Mouse (Mus musculus): ENCODE results near the gene Folr2. TPM values are rescaled to one million over a fixed set of nuclear protein-coding genes. Genes with fewer than 3 reads are reported as not detected.

Gene Folr2
- polyA plus RNA-seq, 1 experiment from 2014 or later = 0.70 TPM

GRCm38 (mm10) chr7:101858362-101858761, 1.4 kb upstream of the Folr2 start:
- H3K4me3 ChIP-seq = no peak overlapping the region
- no peaks in the 10 kb centered on the region for H3K36me3 ChIP-seq
- H3K27me3 ChIP-seq (ENCODE audit: low read depth, poor library complexity, severe bottlenecking) = no peaks in the 10 kb centered on the region
- no peak overlapping the region for H3K27ac ChIP-seq (replicated peaks)
- H3K9me3 ChIP-seq (replicated peaks) = no peaks in the 10 kb centered on the region
- DNase-seq (ENCODE audit: low spot score) = no peak
- no peaks in the 10 kb centered on the region for H3K4me1 ChIP-seq
- 93% methylated on average over 9 of the region's 9 CpGs for WGBS

GRCm38 (mm10) chr7:101853816-101854215, 3.2 kb downstream of the Folr2 start:
- Histone ChIP-seq H3K9me3 (replicated peaks) (no peaks in the 10 kb centered on the region), H3K36me3 (no peaks in the 10 kb centered on the region), H3K4me1 (no peaks in the 10 kb centered on the region), H3K27me3 (ENCODE audit: low read depth, poor library complexity, severe bottlenecking) (no peaks in the 10 kb centered on the region), H3K4me3 (no peak overlapping the region), H3K27ac (replicated peaks) (no peak overlapping the region)
- DNase-seq (ENCODE audit: low spot score) = no peak
- WGBS = 97% methylated on average over 2 of the region's 2 CpGs

DNA sequence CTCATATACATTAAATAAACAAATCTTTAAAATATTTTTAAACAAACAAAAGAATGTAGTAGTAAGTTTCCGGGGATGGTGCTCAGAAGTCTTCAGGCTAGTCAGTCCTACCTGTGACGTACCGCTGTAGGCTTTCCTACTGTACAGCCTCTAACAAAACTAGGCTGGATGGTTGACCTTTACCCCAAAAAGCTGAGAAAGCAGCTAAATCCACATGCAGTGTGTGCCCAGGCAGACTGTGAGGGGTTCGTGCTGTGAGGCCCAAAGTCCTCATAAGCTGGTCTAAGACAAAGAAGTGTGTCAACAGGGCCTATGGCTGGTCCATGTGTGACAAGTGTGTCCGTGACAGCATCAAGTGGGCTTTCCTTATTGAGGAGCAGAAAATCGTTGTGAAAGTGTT, 4.1 kb downstream of the Folr2 start:
- H3K27ac ChIP-seq (replicated peaks) = no peak overlapping the region
- WGBS = 90% methylated on average over 6 of the region's 6 CpGs
- DNase-seq (ENCODE audit: low spot score) = no peak

DNA sequence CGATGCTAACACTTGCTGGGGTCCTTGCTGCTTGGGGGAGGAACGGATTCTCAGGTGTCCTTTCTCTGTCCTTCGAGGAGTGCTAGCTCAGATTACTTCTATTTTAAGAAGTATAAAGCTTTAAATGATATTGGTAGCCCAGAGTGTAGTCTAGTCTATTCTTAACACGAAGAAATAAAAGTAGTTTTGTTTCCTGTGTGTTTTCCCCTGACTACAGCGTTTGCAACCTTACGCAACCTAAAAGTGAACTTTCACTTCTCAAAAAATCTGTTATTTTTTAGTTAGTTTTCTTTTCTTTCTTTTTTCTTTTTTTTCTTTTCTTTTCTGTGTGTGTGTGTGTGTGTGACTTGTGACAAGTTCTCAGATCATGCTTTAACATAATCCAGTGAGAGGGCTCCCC, 5.3 kb downstream of the Folr2 start:
- H3K27ac ChIP-seq (replicated peaks) = no peak overlapping the region
- no peaks in the 10 kb centered on the region for H3K27me3 ChIP-seq (ENCODE audit: low read depth, poor library complexity, severe bottlenecking)
- no peak for DNase-seq (ENCODE audit: low spot score)
- 86% methylated on average over 6 of the region's 6 CpGs for WGBS
- no peaks in the 10 kb centered on the region for H3K4me1 ChIP-seq
- no peak overlapping the region for H3K4me3 ChIP-seq
- no peaks in the 10 kb centered on the region for H3K9me3 ChIP-seq (replicated peaks)
- no peaks in the 10 kb centered on the region for H3K36me3 ChIP-seq

More for the DNA sequence above, 4.1 kb downstream of the Folr2 start:
- Histone ChIP-seq H3K4me1 (no peaks in the 10 kb centered on the region), H3K9me3 (replicated peaks) (no peaks in the 10 kb centered on the region), H3K36me3 (no peaks in the 10 kb centered on the region), H3K27me3 (ENCODE audit: low read depth, poor library complexity, severe bottlenecking) (no peaks in the 10 kb centered on the region), H3K4me3 (no peak overlapping the region)

- H3K27ac ChIP-seq (replicated peaks) = no peak overlapping the region
- 97% methylated on average over 1 of the region's 1 CpGs for WGBS
- H3K36me3 ChIP-seq = no peaks in the 10 kb centered on the region
- H3K27me3 ChIP-seq (ENCODE audit: low read depth, poor library complexity, severe bottlenecking) = no peaks in the 10 kb centered on the region
- no peaks in the 10 kb centered on the region for H3K9me3 ChIP-seq (replicated peaks)
- H3K4me1 ChIP-seq = no peaks in the 10 kb centered on the region
- no peak for DNase-seq (ENCODE audit: low spot score)
- no peak overlapping the region for H3K4me3 ChIP-seq
Observed at GRCm38 (mm10) chr7:101847934-101848333, 9.1 kb downstream of the Folr2 start.

GRCm38 (mm10) chr7:101844186-101844585, 12.8 kb downstream of the Folr2 start:
- Histone ChIP-seq H3K36me3 (no peaks in the 10 kb centered on the region), H3K4me3 (no peak overlapping the region), H3K9me3 (replicated peaks) (no peaks in the 10 kb centered on the region), H3K27me3 (ENCODE audit: low read depth, poor library complexity, severe bottlenecking) (no peaks in the 10 kb centered on the region), H3K4me1 (peaks cover under 1% of the 10 kb centered on the region; the same call in 1 of the 2 replicates), H3K27ac (replicated peaks) (no peak overlapping the region)
- 85% methylated on average over 6 of the region's 6 CpGs for WGBS
- DNase-seq (ENCODE audit: low spot score) = no peak

DNA sequence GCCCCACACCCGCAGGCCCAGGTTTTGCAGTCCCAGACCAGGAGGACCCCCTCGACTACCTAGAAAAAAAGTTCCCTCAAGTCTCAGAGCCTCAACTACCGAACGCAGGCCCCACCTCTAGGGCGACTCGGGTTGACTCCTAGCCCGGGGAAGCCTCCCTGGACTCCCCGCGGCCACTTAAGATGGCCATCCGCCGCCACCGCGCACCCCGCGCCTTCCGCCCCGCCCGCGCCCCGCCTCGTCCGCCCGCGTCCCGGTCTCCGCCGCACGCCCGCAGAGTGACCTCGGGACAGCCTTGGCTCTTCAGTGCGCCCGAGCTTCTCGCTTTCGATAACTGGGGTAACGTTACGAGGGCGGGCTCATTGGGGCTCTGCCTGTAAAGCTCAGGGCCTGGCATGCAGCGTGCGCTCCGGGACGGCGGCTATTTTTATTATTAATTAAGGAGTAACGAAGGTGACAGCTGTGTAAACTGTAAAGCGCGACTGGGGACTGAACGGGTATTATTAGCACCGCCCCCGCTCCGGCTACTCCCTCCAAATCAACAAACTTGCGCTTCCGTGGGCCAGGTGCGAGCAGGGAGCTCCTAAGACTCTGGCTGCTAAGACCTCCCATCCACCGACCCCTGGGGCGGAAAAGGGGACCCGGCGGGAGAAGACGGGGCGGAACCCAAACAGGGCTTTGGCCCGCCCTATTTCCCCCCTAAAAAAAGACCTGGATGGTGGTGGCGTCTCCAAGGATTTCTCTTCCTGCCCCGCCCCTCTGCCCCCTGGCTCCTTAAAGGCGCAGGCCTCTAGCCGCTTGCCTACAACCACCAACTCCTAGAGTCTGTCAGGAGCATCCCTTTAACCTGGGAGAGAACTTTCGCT, 19.2 kb downstream of the Folr2 start, which contains the start of gene Inppl1:
Inppl1 (minus strand) TSS at position 624 of the 866 bp plus-strand sequence.
- Histone ChIP-seq H3K9me3 (replicated peaks) (no peaks in the 10 kb centered on the region), H3K27ac (replicated peaks) (peak within 1 kb of the TSS; percentile 96), H3K27me3 (ENCODE audit: low read depth, poor library complexity, severe bottlenecking) (no peaks in the 10 kb centered on the region), H3K4me3 (peak within 1 kb of the TSS; percentile 73), H3K4me1 (peaks cover 50% of the 10 kb centered on the region), H3K36me3 (peaks cover 20% of the 10 kb centered on the region)
- peak; percentile 89 for DNase-seq (ENCODE audit: low spot score)
- WGBS = under 1% methylated on average over 64 of the region's 64 CpGs

DNA sequence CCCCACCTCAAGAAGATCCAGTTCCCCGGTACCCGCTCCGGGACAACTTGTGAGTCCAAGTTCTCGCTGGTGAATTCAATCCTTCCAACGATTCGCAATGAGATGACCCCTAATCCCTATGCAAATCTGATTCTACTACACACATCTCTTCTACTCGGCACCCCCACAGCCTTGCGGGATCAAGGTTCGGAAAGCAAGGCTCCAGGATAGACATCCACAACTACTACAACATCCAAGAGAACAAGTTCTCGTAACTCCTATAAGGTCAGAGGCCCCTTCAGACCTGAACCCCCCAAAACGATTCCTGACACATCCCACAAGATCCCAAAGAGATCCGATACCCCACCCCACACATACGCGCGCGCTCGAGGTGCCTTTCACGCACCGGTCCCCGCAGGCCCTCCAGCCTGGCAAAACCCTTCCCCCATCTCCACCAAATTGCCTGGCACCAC, 19.8 kb downstream of the Folr2 start:
- Histone ChIP-seq H3K4me3 (peak overlapping the region; percentile 73), H3K27me3 (ENCODE audit: low read depth, poor library complexity, severe bottlenecking) (no peaks in the 10 kb centered on the region), H3K9me3 (replicated peaks) (no peaks in the 10 kb centered on the region), H3K36me3 (peaks cover 27% of the 10 kb centered on the region), H3K27ac (replicated peaks) (peak overlapping the region; percentile 96), H3K4me1 (peaks cover 50% of the 10 kb centered on the region)
- DNase-seq (ENCODE audit: low spot score) = no peak
- WGBS = under 1% methylated on average over 20 of the region's 20 CpGs

- H3K27me3 ChIP-seq (ENCODE audit: low read depth, poor library complexity, severe bottlenecking) = no peaks in the 10 kb centered on the region
- WGBS = under 1% methylated on average over 63 of the region's 63 CpGs
- DNase-seq (ENCODE audit: low spot score) = peak; percentile 86
- peaks cover 34% of the 10 kb centered on the region for H3K36me3 ChIP-seq
- H3K27ac ChIP-seq (replicated peaks) = peak overlapping the region; percentile 96
- peaks cover 50% of the 10 kb centered on the region for H3K4me1 ChIP-seq
- peak overlapping the region; percentile 73 for H3K4me3 ChIP-seq
- H3K9me3 ChIP-seq (replicated peaks) = no peaks in the 10 kb centered on the region
Observed at GRCm38 (mm10) chr7:101836271-101837153, 20.5 kb downstream of the Folr2 start.

DNA sequence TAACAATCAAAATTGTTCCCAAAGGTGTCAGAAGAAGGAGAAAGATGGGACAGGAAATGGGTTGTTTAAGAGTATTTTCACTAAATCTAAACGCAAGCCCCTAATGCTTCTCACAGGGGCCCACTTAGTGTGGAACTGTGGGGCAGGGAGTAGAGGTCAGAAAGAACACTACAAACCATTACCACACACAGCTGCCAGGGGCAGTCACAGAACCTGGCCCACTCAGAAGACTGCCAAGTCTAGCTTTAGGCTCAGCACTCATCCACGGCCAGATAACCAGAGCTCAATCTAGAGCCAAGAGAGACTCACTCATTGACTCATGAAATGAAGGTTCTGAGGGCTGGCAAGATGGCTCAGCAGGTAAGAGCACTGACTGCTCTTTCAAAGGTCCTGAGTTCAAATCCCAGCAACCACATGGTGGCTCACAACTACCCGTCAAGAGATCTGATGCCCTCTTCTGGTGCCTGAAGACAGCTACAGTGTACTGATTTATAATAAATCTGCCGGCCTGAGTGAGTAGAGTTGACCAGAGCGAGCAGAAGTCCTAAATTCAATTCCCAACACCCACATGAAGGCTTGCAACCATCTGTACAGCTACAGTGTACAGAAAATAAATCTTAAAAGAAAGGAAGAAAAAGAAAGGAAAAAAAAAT, 21.4 kb downstream of the Folr2 start:
- H3K4me1 ChIP-seq = peaks cover 50% of the 10 kb centered on the region
- H3K36me3 ChIP-seq = peaks cover 43% of the 10 kb centered on the region
- peak overlapping the region; percentile 96 for H3K27ac ChIP-seq (replicated peaks)
- peak; percentile 23 for DNase-seq (ENCODE audit: low spot score)
- no peaks in the 10 kb centered on the region for H3K27me3 ChIP-seq (ENCODE audit: low read depth, poor library complexity, severe bottlenecking)
- H3K4me3 ChIP-seq = peak overlapping the region; percentile 73
- 52% methylated on average over 5 of the region's 5 CpGs for WGBS
- H3K9me3 ChIP-seq (replicated peaks) = 0 out of 2 replicates have a peak, but pooled peaks cover 6% of the 10 kb centered on the region

DNA sequence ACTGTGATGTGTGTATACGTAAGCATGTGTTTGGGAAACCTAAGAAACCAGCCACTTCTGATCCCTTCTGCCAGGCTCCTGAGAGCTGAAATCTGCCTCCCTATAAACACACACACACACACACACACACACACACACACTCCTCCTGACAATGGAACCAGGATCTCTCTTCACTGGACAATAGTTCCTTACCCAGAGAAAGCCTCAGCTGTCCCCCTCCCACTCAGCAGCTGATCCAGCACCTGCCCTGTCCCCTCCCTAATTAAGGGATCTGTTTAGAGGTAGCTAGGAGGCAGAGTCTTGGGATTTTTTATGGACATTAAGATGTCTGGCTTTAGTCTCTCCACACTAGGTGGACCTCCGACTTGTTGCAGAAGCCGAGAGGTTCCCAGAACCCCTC, 22.1 kb downstream of the Folr2 start:
- Histone ChIP-seq H3K36me3 (peaks cover 50% of the 10 kb centered on the region), H3K27ac (replicated peaks) (peak overlapping the region; percentile 96), H3K27me3 (ENCODE audit: low read depth, poor library complexity, severe bottlenecking) (no peaks in the 10 kb centered on the region), H3K4me3 (peak overlapping the region; percentile 73), H3K4me1 (peaks cover 50% of the 10 kb centered on the region), H3K9me3 (replicated peaks) (0 out of 2 replicates have a peak, but pooled peaks cover 6% of the 10 kb centered on the region)
- DNase-seq (ENCODE audit: low spot score) = no peak
- WGBS = 79% methylated on average over 3 of the region's 3 CpGs

- H3K4me1 ChIP-seq = peaks cover 48% of the 10 kb centered on the region
- WGBS = 70% methylated on average over 3 of the region's 3 CpGs
Observed at GRCm38 (mm10) chr7:101833916-101834584, 22.9 kb downstream of the Folr2 start.

More at GRCm38 (mm10) chr7:101833916-101834584, 22.9 kb downstream of the Folr2 start:
- H3K4me3 ChIP-seq = peak overlapping the region; percentile 73; the same call in 1 of the 2 replicates
- H3K9me3 ChIP-seq (replicated peaks) = 0 out of 2 replicates have a peak, but pooled peaks cover 6% of the 10 kb centered on the region
- no peaks in the 10 kb centered on the region for H3K27me3 ChIP-seq (ENCODE audit: low read depth, poor library complexity, severe bottlenecking)
- peaks cover 58% of the 10 kb centered on the region for H3K36me3 ChIP-seq
- no peak for DNase-seq (ENCODE audit: low spot score)
- H3K27ac ChIP-seq (replicated peaks) = peak overlapping the region; percentile 96
